ENCODE assay signal across 10 mouse cellular contexts in genomic region chr15:78402423-78402822, GRCm38 (mm10). TPM values are rescaled to one million over a fixed set of nuclear protein-coding genes. Genes with fewer than 3 reads are reported as not detected.
DNase-seq lines count a peak whose midpoint lies in the region; ATAC-seq and TF ChIP-seq lines count a peak whose summit lies in the region.
"Had no signal": no experiment of that assay in that cellular context is flagged by ENCODE, and none has a peak within 500 bp of the region (broad histone marks: within the 10 kb centered on the region; RNA-seq: fewer than 3 reads in every experiment).

No protein-coding gene starts in this region.

- no peak overlapping the region for H3K9ac ChIP-seq in intestine, embryonic 15.5 days
- H3K9ac ChIP-seq: hindbrain, embryonic 15.5 days had no signal

- TF ChIP-seq POLR2A in kidney, adult 2 months (IDR thresholded peaks at IDR 0.05; ENCODE audit: low read depth, low read length) = no peak
- peak; percentile 25; the same call in 1 of the 2 replicates for TF ChIP-seq POLR2A in lung, adult 2 months (IDR thresholded peaks at IDR 0.05; ENCODE audit: borderline replicate concordance, extremely low read depth, low read depth, low read length)

- intact Hi-C loops in gastrocnemius, postnatal 14 days (cut with DNase I; ENCODE audit: low total_unique reads) = no loop called here

- no peak for ATAC-seq in megakaryocyte-erythroid progenitor cell, adult 5-6 weeks (replicated peaks; ENCODE audit: low FRiP score, low TSS enrichment, poor library complexity, severe bottlenecking)
- ATAC-seq in intestine, embryonic 15.5 days = no peak

- H3K27ac ChIP-seq in kidney, adult 2 months (ENCODE audit: insufficient read depth, low read depth, low read length) = 0 out of 2 replicates have a peak overlapping the region, but pooled peaks have one; percentile 7
- no peak overlapping the region for H3K27ac ChIP-seq in intestine, embryonic 15.5 days

- peak; percentile 32 for DNase-seq in gastrocnemius, postnatal 14 days
- no peak for DNase-seq in gastrocnemius, postnatal 25 days
- peak; percentile 88 for DNase-seq in adrenal gland, adult 2 months
- peak; percentile 83 for DNase-seq in kidney, adult 2 months
- DNase-seq in lung, adult 2 months = peak; percentile 80
- no peak for DNase-seq in yolk sac, embryonic 10.5 days (ENCODE audit: low spot score)

- H3K9me3 ChIP-seq in intestine, embryonic 15.5 days = no peaks in the 10 kb centered on the region
- H3K9me3 ChIP-seq: hindbrain, embryonic 15.5 days had no signal

- H3K4me3 ChIP-seq in kidney, adult 2 months (ENCODE audit: insufficient read depth, low read depth, low read length) = no peak overlapping the region
- H3K4me3 ChIP-seq in lung, adult 2 months (replicated peaks; ENCODE audit: extremely low read depth, low read depth, low read length) = no peak overlapping the region
- H3K4me3 ChIP-seq in intestine, embryonic 15.5 days (replicated peaks) = no peak overlapping the region
- H3K4me3 ChIP-seq: hindbrain, embryonic 15.5 days had no signal

- no peaks in the 10 kb centered on the region for H3K27me3 ChIP-seq in kidney, adult 2 months (replicated peaks; ENCODE audit: control insufficient read depth, insufficient read depth, low read length)
- peaks cover 4% of the 10 kb centered on the region; the same call in 1 of the 2 replicates for H3K27me3 ChIP-seq in intestine, embryonic 15.5 days (replicated peaks)
- H3K27me3 ChIP-seq: hindbrain, embryonic 15.5 days had no signal

- no peaks in the 10 kb centered on the region for H3K36me3 ChIP-seq in kidney, adult 2 months (ENCODE audit: control insufficient read depth, insufficient read depth, low read length)
- H3K36me3 ChIP-seq in intestine, embryonic 15.5 days = no peaks in the 10 kb centered on the region
- H3K36me3 ChIP-seq: hindbrain, embryonic 15.5 days had no signal

- peaks cover 33% of the 10 kb centered on the region for H3K4me1 ChIP-seq in kidney, adult 2 months (ENCODE audit: control insufficient read depth, insufficient read depth, low read length)
- H3K4me1 ChIP-seq in lung, adult 2 months (ENCODE audit: control insufficient read depth, insufficient read depth, low read length) = peaks cover 14% of the 10 kb centered on the region
- peaks cover 29% of the 10 kb centered on the region for H3K4me1 ChIP-seq in intestine, embryonic 15.5 days (replicated peaks)

- no peak overlapping the region for H3K4me2 ChIP-seq in intestine, embryonic 15.5 days (replicated peaks)

- TF ChIP-seq CTCF in kidney, adult 2 months (conservative IDR thresholded peaks at IDR 0.05; ENCODE audit: insufficient read depth, insufficient read length, low read depth, low read length) = no peak
- no peak for TF ChIP-seq CTCF in lung, adult 2 months (IDR thresholded peaks at IDR 0.05; ENCODE audit: insufficient read depth, low read length)

- 36% methylated on average over 7 of the region's 7 CpGs for WGBS in kidney, adult 2 months
- WGBS in lung, adult 2 months = 50% methylated on average over 7 of the region's 7 CpGs
- 76% methylated on average over 7 of the region's 7 CpGs for WGBS in intestine, embryonic 15.5 days

RNA-seq across cellular contexts. Expression of gene Tst, which starts 3.3 kb away (rescaled TPM):
- 10 to 100 TPM; 19.6 to 21.2 TPM for total RNA-seq in gastrocnemius, postnatal 14 days (2021)
- 10 to 100 TPM; 18.4 to 26.5 TPM for total RNA-seq in gastrocnemius, postnatal 25 days (2021)
- total RNA-seq in adrenal gland, adult 2 months (2021) = 100 to 1,000 TPM; 218 to 366 TPM
- 391 and 410 TPM in 2 replicates for polyA plus RNA-seq in adrenal gland, adult 2 months (2012; rRNA removed)
- polyA plus RNA-seq in kidney, adult 2 months (2012; rRNA removed) = 151 and 161 TPM in 2 replicates
- polyA plus RNA-seq in lung, adult 2 months (2012; rRNA removed) = 122 and 136 TPM in 2 replicates
- total RNA-seq in megakaryocyte-erythroid progenitor cell, adult 5-6 weeks (2014; fragmentation: Nextera tagmentation) = 6.4 and 10.2 TPM in 2 replicates
- total RNA-seq in megakaryocyte-erythroid progenitor cell, adult 5-6 weeks (2017) = 0.80 and 2.1 TPM in 2 replicates
- polyA plus RNA-seq in intestine, embryonic 15.5 days (2015; fragmentation: Nextera tagmentation; extraction: Ambion mirVana) = 33.4 and 45.0 TPM in 2 replicates

RNA-seq across cellular contexts. Expression of gene Mpst, which starts 3.8 kb away (rescaled TPM):
- 10 to 100 TPM; 49.4 to 49.8 TPM for total RNA-seq in gastrocnemius, postnatal 14 days (2021)
- 10 to 100 TPM; 55.7 to 56.8 TPM for total RNA-seq in gastrocnemius, postnatal 25 days (2021)
- total RNA-seq in adrenal gland, adult 2 months (2021) = 10 to 100 TPM; 59.0 to 63.2 TPM
- 342 and 389 TPM in 2 replicates for polyA plus RNA-seq in adrenal gland, adult 2 months (2012; rRNA removed)
- 270 and 419 TPM in 2 replicates for polyA plus RNA-seq in kidney, adult 2 months (2012; rRNA removed)
- 136 and 145 TPM in 2 replicates for polyA plus RNA-seq in lung, adult 2 months (2012; rRNA removed)
- total RNA-seq in megakaryocyte-erythroid progenitor cell, adult 5-6 weeks (2014; fragmentation: Nextera tagmentation) = 18.7 and 23.2 TPM in 2 replicates
- total RNA-seq in megakaryocyte-erythroid progenitor cell, adult 5-6 weeks (2017) = 37.0 and 41.1 TPM in 2 replicates
- polyA plus RNA-seq in intestine, embryonic 15.5 days (2015; fragmentation: Nextera tagmentation; extraction: Ambion mirVana) = 2.6 and 3.1 TPM in 2 replicates

RNA-seq across cellular contexts. Expression of gene Tex33, which starts 6.7 kb away (rescaled TPM):
- not detected for total RNA-seq in gastrocnemius, postnatal 14 days (2021)
- not detected for total RNA-seq in gastrocnemius, postnatal 25 days (2021)
- total RNA-seq in adrenal gland, adult 2 months (2021) = not detected
- polyA plus RNA-seq in adrenal gland, adult 2 months (2012; rRNA removed) = not detected in 2 replicates
- polyA plus RNA-seq in kidney, adult 2 months (2012; rRNA removed) = 0.41 and 0.48 TPM in 2 replicates
- not detected in 2 replicates for polyA plus RNA-seq in lung, adult 2 months (2012; rRNA removed)
- total RNA-seq in megakaryocyte-erythroid progenitor cell, adult 5-6 weeks (2014; fragmentation: Nextera tagmentation) = not detected in 2 replicates
- total RNA-seq in megakaryocyte-erythroid progenitor cell, adult 5-6 weeks (2017) = not detected in 2 replicates
- not detected in 2 replicates for polyA plus RNA-seq in intestine, embryonic 15.5 days (2015; fragmentation: Nextera tagmentation; extraction: Ambion mirVana)
- polyA plus RNA-seq: embryonic facial prominence, embryonic 11.5 days; hindbrain, embryonic 15.5 days had no signal

RNA-seq across cellular contexts. Expression of gene Kctd17, which starts 25.9 kb away (rescaled TPM):
- 10 to 100 TPM; 34.6 to 41.4 TPM for total RNA-seq in gastrocnemius, postnatal 14 days (2021)
- total RNA-seq in gastrocnemius, postnatal 25 days (2021) = 10 to 100 TPM; 15.8 to 22.8 TPM
- total RNA-seq in adrenal gland, adult 2 months (2021) = 100 to 1,000 TPM in 1 of 2 experiments, 10 to 100 TPM in 1; 81.6 to 102 TPM
- 344 and 374 TPM in 2 replicates for polyA plus RNA-seq in adrenal gland, adult 2 months (2012; rRNA removed)
- 163 and 184 TPM in 2 replicates for polyA plus RNA-seq in kidney, adult 2 months (2012; rRNA removed)
- polyA plus RNA-seq in lung, adult 2 months (2012; rRNA removed) = 114 and 128 TPM in 2 replicates
- 0.82 TPM in 1 of 2 replicates, not detected in the other for total RNA-seq in megakaryocyte-erythroid progenitor cell, adult 5-6 weeks (2014; fragmentation: Nextera tagmentation)
- total RNA-seq in megakaryocyte-erythroid progenitor cell, adult 5-6 weeks (2017) = 2.2 TPM in 1 of 2 replicates, not detected in the other
- polyA plus RNA-seq in intestine, embryonic 15.5 days (2015; fragmentation: Nextera tagmentation; extraction: Ambion mirVana) = 28.7 and 31.0 TPM in 2 replicates

Comparison
In these comparisons a context has a peak if more than half of its experiments do, and no peak if none do; other contexts are left out.
1. DNase-seq: peak in gastrocnemius, postnatal 14 days (single experiment), adrenal gland, adult 2 months (single experiment), kidney, adult 2 months (single experiment) and lung, adult 2 months (single experiment); none in gastrocnemius, postnatal 25 days (single experiment) and yolk sac, embryonic 10.5 days (single experiment).
2. RNA of gene Tst, which starts 3.3 kb away (total RNA-seq): 218 to 366 TPM in adrenal gland, adult 2 months; 18.4 to 26.5 TPM in gastrocnemius, postnatal 25 days, 19.6 to 21.2 TPM in gastrocnemius, postnatal 14 days and 0.80 to 10.2 TPM in megakaryocyte-erythroid progenitor cell, adult 5-6 weeks; every median in the first group is over 4 times any median in the second.